Mouse (Mus musculus) CD4-positive helper T cell, adult 2 months (primary cell): Measurements from ENCODE around the gene Tbpl1.

ENCODE experiments used
- DNase-seq: peaks from one replicate; pipeline ENCODE4 v3.0.0-alpha.2; 2012; ENCODE audit warnings: low read depth, missing footprints, low spot score

The Tbpl1 gene

GRCm38 (mm10) chr10:22710173-22710777 lies 21.5 kb downstream of the Tbpl1 start:
- no peak for DNase-seq

GRCm38 (mm10) chr10:22708190-22708843 lies 23.4 kb downstream of the Tbpl1 start:
- no peak for DNase-seq

GRCm38 (mm10) chr10:22703844-22704243 lies 27.9 kb downstream of the Tbpl1 start:
- no peak for DNase-seq

- no peak for DNase-seq
Observed at GRCm38 (mm10) chr10:22701485-22702315, 30.0 kb downstream of the Tbpl1 start.

- no peak for DNase-seq
Observed at GRCm38 (mm10) chr10:22700773-22701172, 31.0 kb downstream of the Tbpl1 start.

GRCm38 (mm10) chr10:22699487-22700335 lies 32.0 kb downstream of the Tbpl1 start:
- DNase-seq, result no peak

GRCm38 (mm10) chr10:22698158-22698953 lies 33.4 kb downstream of the Tbpl1 start:
- DNase-seq, result no peak

- DNase-seq, result no peak
Observed at GRCm38 (mm10) chr10:22696864-22697263, 34.9 kb downstream of the Tbpl1 start.

- no peak for DNase-seq
Observed at GRCm38 (mm10) chr10:22696236-22696635, 35.5 kb downstream of the Tbpl1 start.

- DNase-seq, result no peak
Observed at GRCm38 (mm10) chr10:22675848-22676630, 55.7 kb downstream of the Tbpl1 start.

- DNase-seq, result no peak
Observed at GRCm38 (mm10) chr10:22674176-22674575, 57.6 kb downstream of the Tbpl1 start.

- DNase-seq, result no peak
Observed at GRCm38 (mm10) chr10:22668509-22668908, 63.2 kb downstream of the Tbpl1 start.

- DNase-seq, result no peak
Observed at GRCm38 (mm10) chr10:22660286-22661000, 71.3 kb downstream of the Tbpl1 start.

GRCm38 (mm10) chr10:22659386-22659725 lies 72.4 kb downstream of the Tbpl1 start:
- DNase-seq, result no peak

- no peak for DNase-seq
Observed at GRCm38 (mm10) chr10:22658534-22659385, 73.0 kb downstream of the Tbpl1 start.
